Mouse (Mus musculus) CD4-positive helper T cell, adult 2 months (primary cell): ENCODE results near the gene Kin.

Source experiments
- DNase-seq: peaks from one replicate; pipeline ENCODE4 v3.0.0-alpha.2; 2012; ENCODE audit warnings: low read depth, missing footprints, low spot score

Gene Kin

GRCm38 (mm10) chr2:10108535-10109189 lies 28.3 kb downstream of the Kin start:
- DNase-seq, result no peak

GRCm38 (mm10) chr2:10118751-10119150 lies 38.4 kb downstream of the Kin start:
- no peak for DNase-seq

DNA sequence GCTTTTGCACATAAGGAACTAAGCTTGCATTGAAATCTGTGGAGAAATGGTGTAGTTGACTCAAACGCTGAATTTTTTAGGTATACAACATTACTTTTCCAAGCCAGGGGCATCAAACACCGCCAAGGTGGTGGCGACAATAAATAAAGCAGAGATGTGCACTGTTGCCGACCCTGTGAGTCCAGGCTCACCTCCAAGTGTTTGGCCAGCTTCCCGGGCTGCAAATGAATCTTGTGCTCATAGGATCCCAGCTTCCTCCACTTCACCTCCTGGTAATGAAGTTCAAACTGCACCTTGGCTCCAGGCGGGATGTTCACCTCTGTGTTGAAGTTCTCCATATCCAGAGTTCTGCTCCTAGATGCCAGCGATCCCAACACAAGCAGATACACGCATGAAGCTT lies 38.9 kb downstream of the Kin start:
- DNase-seq, result no peak

DNA sequence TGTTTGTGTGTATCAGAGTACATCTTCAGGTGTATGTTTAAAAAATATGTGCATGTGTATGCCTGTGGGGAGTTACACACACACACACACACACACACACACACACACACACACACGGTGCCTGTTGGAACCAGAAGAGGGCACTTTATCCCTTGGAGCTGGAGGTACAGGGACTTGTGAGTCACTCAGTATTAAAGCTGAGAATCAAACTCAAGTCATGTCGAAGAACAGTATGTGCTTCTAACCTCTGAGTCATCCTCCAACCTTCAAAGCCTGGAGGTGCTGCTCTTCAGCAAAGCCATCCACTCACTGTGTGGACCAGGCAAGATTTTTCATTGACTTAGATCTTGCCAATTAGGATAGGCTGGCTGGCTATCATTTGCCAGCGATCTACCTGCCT lies 41.4 kb downstream of the Kin start:
- DNase-seq, result no peak

GRCm38 (mm10) chr2:10126122-10126521 lies 45.7 kb downstream of the Kin start:
- no peak for DNase-seq

- DNase-seq, result no peak
Observed at GRCm38 (mm10) chr2:10127471-10127870, 47.1 kb downstream of the Kin start.

- no peak for DNase-seq
Observed at GRCm38 (mm10) chr2:10128571-10128970, 48.2 kb downstream of the Kin start.

GRCm38 (mm10) chr2:10130341-10130990 lies 50.1 kb downstream of the Kin start:
- no peak for DNase-seq

- DNase-seq, result no peak
Observed at GRCm38 (mm10) chr2:10131296-10131695, 50.9 kb downstream of the Kin start, which contains the start of gene Itih2. Gene Itih2, minus strand, starts transcription at chr2:10131396.

- DNase-seq, result no peak
Observed at GRCm38 (mm10) chr2:10132128-10132527, 51.7 kb downstream of the Kin start.

DNA sequence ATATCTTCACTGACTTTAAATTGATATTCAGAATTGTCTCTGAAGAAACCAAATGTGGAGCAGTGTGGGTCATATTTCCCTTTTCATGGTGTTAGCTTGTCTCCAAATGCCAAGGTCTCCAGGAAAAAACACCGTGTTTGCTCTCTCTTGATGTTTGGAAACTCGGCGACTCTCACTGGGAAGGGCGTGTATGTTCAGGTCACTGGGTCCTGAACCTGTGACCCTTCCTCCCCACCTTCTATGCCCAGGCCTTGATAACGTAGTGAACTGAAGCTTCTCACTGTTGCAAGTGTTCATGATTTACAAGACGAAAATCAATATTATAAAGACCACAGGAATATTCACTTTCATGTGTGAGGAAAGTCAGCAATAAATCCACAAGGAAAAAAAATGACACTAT lies 53.5 kb downstream of the Kin start:
- DNase-seq, result no peak

DNA sequence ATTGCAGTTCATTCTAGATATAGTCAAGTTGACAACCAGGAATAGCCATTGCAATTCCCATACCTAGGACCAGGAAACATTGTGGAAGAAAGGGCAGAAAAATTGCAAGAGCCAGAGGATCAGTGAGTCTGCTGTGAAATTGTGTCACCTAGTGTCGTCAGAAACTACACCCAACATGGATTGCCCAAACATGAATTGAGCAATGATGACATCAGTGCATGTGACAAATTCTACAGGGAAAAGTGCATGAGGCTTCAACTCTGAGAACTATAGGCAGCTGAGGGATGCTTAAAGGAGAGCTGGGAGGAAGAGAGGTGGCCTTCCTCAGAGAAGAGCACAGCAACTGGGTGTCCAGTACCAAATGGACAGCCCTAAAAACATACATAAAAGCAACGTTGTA lies 56.9 kb downstream of the Kin start:
- no peak for DNase-seq

- DNase-seq, result no peak
Observed at GRCm38 (mm10) chr2:10140456-10140855, 60.1 kb downstream of the Kin start.
